Mouse (Mus musculus): ENCODE measurements around the gene Fgf16. TPM values are rescaled to one million over a fixed set of nuclear protein-coding genes. Genes with fewer than 3 reads are reported as not detected.

Gene Fgf16
- not detected for total RNA-seq (2023)

DNA sequence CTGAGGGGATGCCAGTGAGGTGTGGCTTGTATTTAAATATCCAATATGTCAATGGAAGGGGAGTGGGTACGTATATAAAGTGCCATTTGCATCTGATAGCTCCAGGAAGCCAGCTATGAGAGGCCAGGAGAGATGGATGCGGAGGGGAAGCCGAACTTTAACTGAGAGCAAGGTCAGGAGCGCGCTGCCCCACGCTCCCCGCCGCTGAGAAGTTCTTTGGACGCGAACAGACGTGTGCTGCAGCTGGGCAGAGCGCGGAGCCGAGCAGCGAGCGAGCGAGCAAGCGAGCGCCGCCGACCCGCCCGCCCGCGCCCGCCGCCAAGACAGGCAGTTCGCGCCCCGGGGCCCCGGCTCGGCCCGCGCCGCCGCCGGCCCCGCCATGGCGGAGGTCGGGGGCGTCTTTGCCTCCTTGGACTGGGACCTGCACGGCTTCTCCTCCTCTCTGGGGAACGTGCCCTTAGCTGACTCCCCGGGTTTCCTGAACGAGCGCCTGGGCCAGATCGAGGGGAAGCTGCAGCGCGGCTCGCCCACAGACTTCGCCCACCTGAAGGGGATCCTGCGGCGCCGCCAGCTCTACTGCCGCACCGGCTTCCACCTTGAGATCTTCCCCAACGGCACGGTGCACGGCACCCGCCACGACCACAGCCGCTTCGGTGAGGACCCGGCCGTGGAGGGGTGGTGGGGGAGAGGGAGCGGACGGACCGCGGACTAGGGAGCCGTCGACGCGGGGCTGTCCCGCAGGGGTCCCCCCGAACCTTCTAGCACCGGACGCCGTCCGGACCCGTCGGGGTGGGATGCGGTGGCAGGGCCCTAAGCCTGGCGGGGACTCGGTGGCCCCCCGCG is at the start of gene Fgf16:
Gene Fgf16, plus strand, starts transcription at position 118 of the 843 bp plus-strand sequence.

Other genes starting within 250 kb of the Fgf16 start
- 216 TPM for gene Atrx, start 165.1 kb downstream of the Fgf16 start, total RNA-seq (2023)
- 30.1 TPM for gene Magt1, start 247.6 kb downstream of the Fgf16 start, total RNA-seq (2023)